Mouse (Mus musculus) G1E (cell line): ENCODE results near the gene Rasgrp1.

Experiments used
- CTCF ChIP-seq: IDR thresholded peaks from 2 replicates; pipeline ENCODE4 v1.5.1; 2012; ENCODE audit warnings: low read depth, low read length, inconsistent platforms, mixed read lengths
- TAL1 ChIP-seq: conservative IDR thresholded peaks from 2 replicates; pipeline ENCODE4 v1.6.1; 2012; ENCODE audit warnings: low read depth, low read length, inconsistent platforms, mixed read lengths

DNA sequence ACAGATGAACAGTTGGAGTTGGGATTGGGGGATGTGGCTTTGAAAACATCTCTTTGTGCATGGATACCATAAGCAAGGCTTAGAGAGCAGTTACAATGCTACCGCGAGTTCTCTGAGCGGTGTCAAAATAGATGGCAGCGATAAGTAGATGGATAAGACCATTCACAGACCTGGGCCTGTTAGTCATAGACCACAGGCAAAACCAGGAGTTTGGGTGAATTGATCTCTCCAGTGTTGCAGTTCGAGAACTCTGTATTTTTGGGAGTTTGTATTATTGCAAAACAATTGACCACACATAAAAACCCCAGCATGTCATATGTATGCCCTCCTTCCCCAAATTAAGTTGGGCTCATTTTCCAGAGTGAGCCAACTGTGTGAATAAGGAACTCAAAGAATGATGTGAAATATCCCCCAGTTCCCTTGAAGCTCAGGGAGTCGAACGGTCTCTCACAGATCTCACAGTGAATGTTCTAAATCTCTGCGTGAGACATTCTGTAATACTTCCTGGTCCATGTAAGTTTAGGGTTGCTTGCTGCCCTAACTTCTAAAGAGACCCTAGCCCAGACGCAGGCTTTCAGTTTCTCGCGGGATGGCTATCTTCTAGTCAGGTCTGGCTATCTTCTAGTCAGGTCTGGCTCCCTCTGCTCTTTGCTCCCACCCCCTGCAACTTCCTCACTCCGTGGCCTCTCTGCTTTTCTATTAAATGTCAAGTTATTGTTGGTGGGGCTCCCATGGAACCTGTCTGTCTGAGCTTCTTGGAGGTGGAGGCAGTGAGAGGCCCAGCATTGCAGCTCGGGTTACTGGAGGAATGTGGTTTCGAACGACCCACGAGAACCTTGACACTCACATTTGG, 43.0 kb downstream of the Rasgrp1 start:
- no peak for TF ChIP-seq CTCF
- TF ChIP-seq TAL1: no peak
